Mouse (Mus musculus): Measurements from ENCODE around the gene Hyal3.
A peak's percentile ranks its signal among the peaks of the same experiment; 100 is the strongest.
"Not testable (repeated sequence)": the region's sequence is repeated elsewhere in the genome, so short reads cannot be mapped to it uniquely, and the experiment has no call there.

Hyal3 gene

GRCm38 (mm10) chr9:107551117-107551889 is 29.3 kb upstream of the Hyal3 start, which contains the start of gene Rassf1:
Gene Rassf1, plus strand, starts transcription at chr9:107551555.
- peak; percentile 46 to 48 for DNase-seq

DNA sequence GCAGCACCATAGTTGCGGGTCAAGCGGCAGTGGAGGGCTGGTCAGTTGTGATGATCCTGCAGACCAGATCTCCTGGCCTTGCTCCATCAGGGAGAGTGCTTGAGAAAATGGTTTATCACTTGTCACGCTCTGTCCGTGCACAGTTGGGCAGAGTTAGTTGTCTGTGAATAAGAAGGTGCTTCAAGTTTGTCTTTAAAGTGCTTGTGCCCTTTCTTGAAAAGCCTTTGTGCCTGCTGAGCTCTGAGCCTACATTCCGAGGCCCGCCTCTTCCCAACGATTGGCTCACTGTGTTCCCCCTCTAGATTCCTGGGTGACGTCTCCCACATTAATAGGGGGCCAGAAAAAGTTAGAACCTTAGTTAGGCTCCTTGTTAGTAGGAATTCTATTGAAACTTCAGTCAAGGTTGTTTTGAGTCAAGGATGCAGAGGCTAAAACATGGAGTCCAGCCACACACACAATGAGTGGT is 28.7 kb upstream of the Hyal3 start:
- DNase-seq, result no peak

- no peak for DNase-seq
These were observed 27.8 kb upstream of the Hyal3 start for GRCm38 (mm10) chr9:107552690-107553393.

DNA sequence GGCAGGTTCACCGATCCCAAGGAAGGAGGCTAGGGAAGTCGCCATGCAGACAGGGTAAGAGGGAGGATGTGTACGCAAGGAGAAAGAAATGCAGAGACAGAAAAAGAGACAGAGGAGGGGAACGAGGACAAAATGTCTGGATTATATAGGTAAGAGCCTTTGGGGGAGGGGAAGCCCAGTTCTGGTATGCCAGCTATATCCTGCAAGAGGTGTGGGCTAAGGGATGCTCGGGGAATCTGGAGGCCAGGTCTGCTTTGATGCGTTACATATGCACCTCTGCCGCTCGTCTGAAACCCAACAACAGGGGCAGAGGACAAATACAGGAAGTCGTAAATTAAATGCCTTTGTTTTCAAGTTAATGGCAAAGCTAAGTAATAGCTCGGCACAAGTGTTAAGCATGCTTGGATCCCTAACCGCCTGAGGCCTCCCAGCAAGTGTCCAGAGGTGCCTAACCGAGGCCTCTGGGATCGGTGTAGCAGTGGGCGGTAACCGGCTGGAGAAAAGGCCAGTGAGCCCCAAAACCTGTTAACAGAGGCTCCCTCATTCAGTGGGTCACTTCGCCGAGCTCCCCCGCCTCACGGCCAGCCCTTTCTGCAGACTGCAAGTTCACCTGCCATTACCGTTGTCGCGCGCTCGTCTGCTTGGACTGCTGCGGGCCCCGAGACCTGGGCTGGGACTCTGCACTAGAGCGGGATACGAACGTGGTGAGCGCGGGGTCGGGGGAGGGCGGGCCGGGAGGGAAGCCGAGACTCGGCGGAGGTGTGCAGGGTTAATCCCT is 26.9 kb upstream of the Hyal3 start:
- DNase-seq, result no peak

DNA sequence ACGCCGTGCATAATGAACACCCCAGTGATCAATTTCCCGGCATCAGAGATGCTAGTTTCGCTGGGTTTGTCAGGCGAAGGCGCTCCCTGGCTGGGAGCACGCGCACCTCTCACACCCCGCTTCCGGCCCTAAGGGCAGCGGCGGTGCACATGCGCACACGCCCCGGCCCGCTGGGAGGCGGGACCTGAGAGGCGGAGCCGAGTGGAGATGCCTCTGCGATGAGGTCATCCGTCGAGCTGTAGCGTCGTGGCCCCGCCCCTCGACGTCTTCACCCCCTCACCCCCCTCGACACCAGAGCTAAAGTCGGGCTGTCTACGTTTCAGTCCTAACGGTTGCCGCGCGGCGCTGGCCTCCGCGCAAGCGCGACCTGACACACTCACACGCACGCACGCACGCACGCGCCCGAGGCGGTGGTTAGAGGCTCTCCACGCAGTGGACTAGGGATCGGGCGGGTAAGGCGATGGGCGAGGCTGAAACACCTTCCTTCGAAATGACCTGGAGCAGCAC is 26.2 kb upstream of the Hyal3 start:
- DNase-seq, result peak; percentile 97 to 98

DNA sequence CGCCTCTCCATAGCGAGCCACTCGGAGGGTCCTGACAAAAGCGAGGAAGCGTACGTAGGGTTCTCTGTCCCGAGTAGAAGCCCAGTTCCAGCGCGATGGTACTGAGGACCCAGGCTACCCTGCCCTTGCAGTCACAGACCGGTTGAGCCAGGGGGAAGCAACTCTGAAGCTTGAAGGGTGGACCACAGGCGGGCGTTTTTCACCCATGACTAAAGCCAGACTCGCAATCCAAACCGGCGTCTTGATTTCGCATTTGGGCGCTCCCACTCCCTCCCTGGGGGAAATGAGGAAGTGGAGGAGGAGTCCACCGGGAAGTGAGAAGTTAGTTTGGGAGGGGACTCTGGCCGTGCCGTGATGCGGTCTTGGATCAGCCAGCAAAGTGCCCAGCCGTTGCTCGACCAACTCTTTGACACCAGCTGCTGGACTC is 25.6 kb upstream of the Hyal3 start:
- peak in 1 of 2 experiments; percentile 54 for DNase-seq

DNA sequence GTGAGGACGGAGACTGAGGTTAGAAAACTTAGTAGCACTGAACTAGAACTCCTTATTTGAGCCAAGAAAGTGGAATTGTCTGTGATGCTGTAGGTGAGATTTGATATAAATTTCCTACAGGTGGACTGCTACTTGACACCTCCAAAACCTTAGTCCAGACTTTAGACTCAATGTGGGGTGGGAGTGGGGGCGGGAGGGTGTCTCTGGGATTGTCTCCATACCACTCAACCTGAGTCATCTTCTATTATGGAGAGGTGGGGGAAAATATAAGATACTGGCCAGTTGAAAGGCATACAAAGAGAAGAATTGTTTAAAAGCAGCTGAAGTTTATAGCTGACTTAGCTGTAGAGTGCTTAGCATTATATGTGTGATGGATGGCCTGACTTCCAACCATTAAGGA is 24.9 kb upstream of the Hyal3 start:
- no peak for DNase-seq

DNA sequence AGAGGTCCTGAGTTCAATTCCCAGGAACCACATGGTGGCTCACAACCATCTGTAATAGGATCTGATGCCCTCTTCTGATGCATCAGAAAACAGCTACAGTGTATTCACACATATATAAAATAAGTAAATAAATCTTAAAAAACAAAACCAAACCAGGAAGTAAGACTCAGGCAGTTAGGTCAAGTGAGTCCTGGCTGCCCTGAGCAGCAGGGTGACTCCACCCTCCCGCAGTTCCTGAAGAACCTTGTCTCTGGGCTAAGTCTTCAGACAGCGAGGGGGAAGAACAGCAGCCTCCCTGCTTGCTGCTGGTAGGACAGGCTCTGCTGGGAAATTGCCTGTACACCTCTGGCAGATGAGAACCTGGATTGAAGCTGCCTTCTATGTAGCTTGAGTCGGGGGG is 24.3 kb upstream of the Hyal3 start:
- no peak for DNase-seq

GRCm38 (mm10) chr9:107563029-107563581 is 17.5 kb upstream of the Hyal3 start, which contains the start of gene Tusc2:
Gene Tusc2, plus strand, starts transcription at chr9:107563255.
- DNase-seq, result peak; percentile 94 to 95

DNA sequence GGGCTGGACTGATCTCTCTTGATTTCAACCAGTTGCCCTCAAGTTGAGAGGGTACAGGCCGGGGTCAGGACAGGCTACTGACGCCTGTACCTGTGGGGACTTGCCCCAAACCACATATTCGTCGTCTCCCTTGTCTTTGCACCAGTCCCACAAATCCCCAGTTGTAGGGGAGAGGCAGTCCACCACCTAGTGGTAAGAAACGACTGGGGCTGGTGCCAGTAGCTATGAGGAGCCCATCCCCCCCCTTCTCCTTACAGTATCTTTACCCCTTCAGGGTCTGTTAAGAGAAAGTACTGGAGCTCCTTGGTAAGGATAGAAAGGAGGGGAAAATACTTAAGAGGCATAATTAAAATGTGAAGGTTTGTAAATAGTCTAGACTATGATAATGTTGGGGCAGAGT is 15.1 kb upstream of the Hyal3 start:
- DNase-seq, result not testable (repeated sequence)

GRCm38 (mm10) chr9:107566041-107566709 is 14.4 kb upstream of the Hyal3 start:
- DNase-seq, result peak; percentile 89 to 92

GRCm38 (mm10) chr9:107566855-107567254 is 13.8 kb upstream of the Hyal3 start:
- DNase-seq, result no peak

DNA sequence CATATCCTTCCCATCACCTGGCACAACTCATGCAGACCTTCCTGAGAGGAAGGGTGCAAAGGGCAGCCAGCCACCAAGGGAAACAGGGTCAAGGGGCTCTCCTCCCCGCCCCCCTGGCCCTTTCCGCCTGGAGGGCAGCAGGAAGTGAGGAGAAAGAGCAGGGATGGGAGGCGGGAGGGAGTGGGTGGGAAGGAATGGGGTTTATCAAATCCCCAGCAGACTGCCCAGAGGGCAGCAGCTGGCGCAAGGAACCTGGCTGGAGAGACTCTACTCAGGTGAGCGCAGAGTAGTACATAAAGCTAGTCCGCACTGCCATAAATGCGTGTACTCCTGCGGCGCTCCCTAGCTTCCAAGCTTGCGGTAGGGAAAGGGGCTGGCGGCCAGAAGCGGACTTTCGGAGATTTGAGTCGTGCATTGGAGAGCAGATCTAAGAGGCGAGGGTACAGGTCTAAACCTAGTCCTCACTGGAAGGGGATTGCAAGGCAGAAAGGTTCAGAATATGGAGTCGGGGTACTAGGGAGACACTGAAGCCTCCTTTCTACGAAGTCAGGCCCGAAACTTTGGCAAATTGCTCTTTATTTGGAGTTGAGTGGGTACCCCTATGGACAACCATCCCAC is 12.8 kb upstream of the Hyal3 start, which contains the start of gene Hyal2:
Gene Hyal2, plus strand, starts transcription at position 244 of the 618 bp plus-strand sequence.
- DNase-seq, result no peak

DNA sequence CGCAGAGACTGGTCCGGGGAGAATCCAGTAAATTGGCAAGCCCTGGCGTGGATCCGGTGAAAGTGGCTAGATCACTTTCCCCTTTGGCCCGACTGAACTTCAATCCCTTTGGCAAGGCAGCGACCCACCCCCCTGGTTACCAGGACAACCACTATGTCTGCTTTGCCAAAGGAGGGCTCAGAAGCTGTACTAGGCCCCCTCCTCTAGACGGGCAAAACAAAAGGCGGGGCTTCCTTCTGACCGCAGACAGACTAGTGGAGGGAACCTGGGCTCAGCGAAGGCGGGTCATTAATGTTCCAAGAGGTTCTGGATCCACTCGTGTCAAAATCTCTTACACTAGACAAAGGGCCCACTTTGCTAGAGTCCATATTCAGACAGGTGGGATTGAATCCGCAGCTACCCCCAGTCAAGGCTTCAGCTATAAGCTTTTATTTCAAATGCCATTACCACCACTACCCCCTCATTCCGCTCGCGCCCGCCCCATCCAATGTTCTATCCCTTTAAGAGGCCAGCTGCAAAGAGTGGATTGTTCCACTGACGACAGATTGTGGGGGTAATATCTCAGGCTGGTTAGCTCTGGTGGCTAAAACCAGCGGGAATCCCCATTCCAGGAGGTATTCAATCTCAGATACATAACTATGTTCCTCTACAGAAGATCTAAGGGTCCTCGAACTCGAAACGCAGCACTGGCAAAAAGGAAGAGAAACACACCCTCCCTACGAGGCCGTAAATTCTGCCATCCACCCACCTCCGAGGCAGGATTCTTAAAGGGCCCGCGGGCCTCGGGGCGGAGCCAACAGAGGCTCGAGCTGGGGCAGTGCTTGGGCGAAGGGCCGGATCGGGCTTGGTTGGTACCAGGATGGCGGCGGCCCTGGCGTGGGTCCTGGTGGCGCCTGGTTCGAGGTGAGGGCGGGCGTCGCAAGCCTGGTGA is 12.0 kb upstream of the Hyal3 start:
- DNase-seq, result peak; percentile 90 to 92

DNA sequence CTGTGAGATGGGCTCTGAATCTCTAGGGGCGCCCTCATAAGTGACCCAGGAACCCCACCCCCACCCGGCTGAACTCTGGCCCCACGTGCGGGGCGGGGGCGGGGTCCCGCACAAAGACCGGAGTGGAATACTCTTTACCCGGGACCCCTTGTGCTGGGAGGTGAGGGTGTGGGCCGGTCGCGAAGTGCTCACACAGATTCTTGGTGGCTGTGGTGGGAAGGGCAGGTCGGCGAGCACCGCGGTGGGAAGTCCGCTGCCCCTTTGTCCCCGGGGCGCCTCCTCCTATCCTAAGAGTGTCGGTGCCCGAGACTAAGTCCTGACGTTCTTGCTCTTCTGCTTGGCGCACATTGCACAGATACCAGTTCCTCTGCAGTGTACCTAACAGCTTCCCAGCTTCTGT is 11.3 kb upstream of the Hyal3 start:
- no peak for DNase-seq

GRCm38 (mm10) chr9:107570016-107570415 is 10.6 kb upstream of the Hyal3 start:
- no peak for DNase-seq

- no peak for DNase-seq
These were observed 9.8 kb upstream of the Hyal3 start for GRCm38 (mm10) chr9:107570845-107571244.

GRCm38 (mm10) chr9:107571534-107572326 is 8.9 kb upstream of the Hyal3 start:
- no peak for DNase-seq

DNA sequence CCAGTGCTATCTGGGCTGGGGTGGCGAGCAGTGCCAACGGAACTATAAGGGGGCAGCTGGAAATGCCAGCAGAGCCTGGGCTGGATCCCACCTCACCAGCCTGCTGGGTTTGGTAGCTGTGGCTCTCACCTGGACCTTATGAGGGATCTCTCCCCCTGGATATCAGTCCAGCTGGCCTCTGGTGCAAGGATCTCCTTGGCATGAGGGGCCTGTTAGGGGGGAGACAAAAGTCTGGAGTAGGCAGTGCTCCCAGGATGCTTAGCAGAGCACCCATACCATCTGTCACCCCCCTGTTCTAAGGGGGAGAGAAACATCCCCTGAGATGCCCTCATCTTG is 8.3 kb upstream of the Hyal3 start:
- DNase-seq, result no peak

GRCm38 (mm10) chr9:107573774-107574173 is 6.8 kb upstream of the Hyal3 start:
- DNase-seq, result not testable (repeated sequence)
